Mouse (Mus musculus) limb, embryonic 11.5 days (tissue): ENCODE results near the gene Tbxa2r. TPM values are rescaled to one million over a fixed set of nuclear protein-coding genes. Genes with fewer than 3 reads are reported as not detected.
A peak's percentile ranks its signal among the peaks of the same experiment; 100 is the strongest.

Source experiments
- ATAC-seq: fragments of 200-750 bp; cut with Nextera tagmentation; 2 replicates; pipeline ENCODE4 v1.8.0; 2017; ENCODE audit warnings: low read depth; ENCODE audit not compliant: insufficient number of reproducible peaks, low FRiP score, low TSS enrichment
- DNase-seq: peaks from one replicate; pipeline ENCODE4 v3.0.0-alpha.2; 2015; ENCODE audit warnings: low spot score
- H3K27ac ChIP-seq: fragments of 300-500 bp; sonication (generic); replicated peaks from 2 replicates; pipeline ENCODE4 v1.5.1; 2014; ENCODE audit warnings: low read depth, mild to moderate bottlenecking, low read length
- H3K27me3 ChIP-seq: fragments of 300-500 bp; sonication (generic); 2 replicates; pipeline ENCODE4 v1.6.1; 2014; ENCODE audit warnings: mild to moderate bottlenecking, low read length, mixed read lengths; ENCODE audit not compliant: control insufficient read depth, insufficient read depth
- H3K36me3 ChIP-seq: fragments of 300-500 bp; sonication (generic); 2 replicates; pipeline ENCODE4 v1.6.1; 2014; ENCODE audit warnings: mild to moderate bottlenecking, low read length, moderate library complexity, mixed read lengths; ENCODE audit not compliant: control insufficient read depth, insufficient read depth
- H3K4me1 ChIP-seq: fragments of 300-500 bp; sonication (generic); 2 replicates; pipeline ENCODE4 v1.6.1; 2014; ENCODE audit warnings: low read length, mixed read lengths; ENCODE audit not compliant: control insufficient read depth, insufficient read depth
- H3K4me2 ChIP-seq: fragments of 300-500 bp; sonication (generic); 2 replicates; pipeline ENCODE4 v1.6.1; 2014; ENCODE audit warnings: low read depth, mild to moderate bottlenecking, moderate library complexity; ENCODE audit not compliant: severe bottlenecking
- H3K4me3 ChIP-seq: fragments of 300-500 bp; sonication (generic); 2 replicates; pipeline ENCODE4 v1.5.1; 2014; ENCODE audit warnings: low read depth, low read length
- H3K9ac ChIP-seq: fragments of 300-500 bp; sonication (generic); 2 replicates; pipeline ENCODE4 v1.6.1; 2014; ENCODE audit warnings: mild to moderate bottlenecking, low read length
- H3K9me3 ChIP-seq: fragments of 300-500 bp; sonication (generic); 2 replicates; pipeline ENCODE4 v1.6.1; 2016; ENCODE audit warnings: low read length; ENCODE audit not compliant: control insufficient read depth
- WGBS: fragments of 180-500 bp; shearing (Covaris S2); extraction: QIAGEN DNeasy Blood & Tissue Kit; methylation state at CpG from one replicate; pipeline ENCODE4 v1.1.7; 2014; 5-methylcytosine and 5-hydroxymethylcytosine counted together
- polyA plus RNA-seq: library from polyadenylated mRNA; unstranded; fragments of >200 nt; fragmentation: Nextera tagmentation; extraction: Ambion mirVana; gene quantifications from 2 replicates; pipeline ENCODE4 v1.2.1, GENCODE M21; 2014

The Tbxa2r gene
- polyA plus RNA-seq, 1 experiment from 2014 or later, result 1.7 TPM

- Histone ChIP-seq H3K4me2 (no peak overlapping the region), H3K4me3 (no peak overlapping the region)
Observed at GRCm38 (mm10) chr10:81379809-81380378, 51.4 kb downstream of the Tbxa2r start.

GRCm38 (mm10) chr10:81382039-81382438 is 53.5 kb downstream of the Tbxa2r start:
- H3K4me3 ChIP-seq, result no peak overlapping the region
- H3K27ac ChIP-seq, result no peak overlapping the region
- no peak overlapping the region for H3K9ac ChIP-seq
- peaks cover 11% of the 10 kb centered on the region; the same call in 1 of the 2 replicates for H3K36me3 ChIP-seq
- H3K27me3 ChIP-seq, result no peaks in the 10 kb centered on the region
- DNase-seq (no peak), ATAC-seq (no peak)
- no peak overlapping the region for H3K4me2 ChIP-seq
- H3K9me3 ChIP-seq, result no peaks in the 10 kb centered on the region
- peaks cover 10% of the 10 kb centered on the region for H3K4me1 ChIP-seq
- 90% methylated on average over 5 of the region's 5 CpGs for WGBS

More at GRCm38 (mm10) chr10:81379809-81380378, 51.4 kb downstream of the Tbxa2r start:
- Histone ChIP-seq H3K27me3 (no peaks in the 10 kb centered on the region), H3K9ac (no peak overlapping the region), H3K27ac (no peak overlapping the region), H3K4me1 (peaks cover 13% of the 10 kb centered on the region), H3K9me3 (no peaks in the 10 kb centered on the region), H3K36me3 (0 out of 2 replicates have a peak, but pooled peaks cover 3% of the 10 kb centered on the region)
- no peak for DNase-seq
- WGBS, result 92% methylated on average over 6 of the region's 6 CpGs
- ATAC-seq, result no peak

GRCm38 (mm10) chr10:81383802-81384604 is 55.5 kb downstream of the Tbxa2r start, which contains the start of the genes Dohh and Gm48551:
Gene Dohh, plus strand, starts transcription at chr10:81384428.
Gene Gm48551, plus strand, starts transcription at chr10:81384466.
- peaks cover 17% of the 10 kb centered on the region; the same call in 1 of the 2 replicates for H3K36me3 ChIP-seq
- H3K9me3 ChIP-seq, result no peaks in the 10 kb centered on the region
- H3K4me2 ChIP-seq, result peak within 1 kb of the TSS; percentile 91
- H3K27ac ChIP-seq, result peak within 1 kb of the TSS; percentile 71
- peaks cover 6% of the 10 kb centered on the region for H3K4me1 ChIP-seq
- H3K27me3 ChIP-seq, result no peaks in the 10 kb centered on the region
- 5% methylated on average over 50 of the region's 54 CpGs for WGBS
- ATAC-seq (peak; percentile 87), DNase-seq (peak; percentile 99)
- H3K9ac ChIP-seq, result peak within 1 kb of the TSS; percentile 76
- peak within 1 kb of the TSS; percentile 82 for H3K4me3 ChIP-seq

- Histone ChIP-seq H3K9ac (peak overlapping the region; percentile 76), H3K4me1 (peaks cover 6% of the 10 kb centered on the region), H3K27ac (peak overlapping the region; percentile 71), H3K36me3 (peaks cover 17% of the 10 kb centered on the region; the same call in 1 of the 2 replicates), H3K4me3 (peak overlapping the region; percentile 82), H3K27me3 (no peaks in the 10 kb centered on the region), H3K4me2 (peak overlapping the region; percentile 91), H3K9me3 (no peaks in the 10 kb centered on the region)
- ATAC-seq (peak; percentile 15; the same call in 1 of the 2 replicates), DNase-seq (no peak)
- WGBS, result 2% methylated on average over 19 of the region's 19 CpGs
Observed at GRCm38 (mm10) chr10:81384605-81384982, 56.1 kb downstream of the Tbxa2r start.

Other genes with a start within 250 kb of the Tbxa2r start
- gene Creb3l3, start 229.9 kb upstream of the Tbxa2r start, polyA plus RNA-seq, result 0.27 and 0.28 TPM in 2 replicates
- gene Map2k2, start 222.8 kb upstream of the Tbxa2r start, polyA plus RNA-seq, result 230 and 239 TPM in 2 replicates
- gene Zbtb7a, start 193.5 kb upstream of the Tbxa2r start, polyA plus RNA-seq, result 6.7 and 8.4 TPM in 2 replicates
- 53.3 and 56.9 TPM in 2 replicates for gene Pias4, start 160.8 kb upstream of the Tbxa2r start, polyA plus RNA-seq
- gene Eef2, start 152.1 kb upstream of the Tbxa2r start, polyA plus RNA-seq, result 428 TPM in 2 replicates
- 43.3 and 49.1 TPM in 2 replicates for gene Dapk3, start 145.7 kb upstream of the Tbxa2r start, polyA plus RNA-seq
- not detected in 2 replicates for gene 4930442H23Rik, start 144.9 kb upstream of the Tbxa2r start, polyA plus RNA-seq
- 0.08 TPM in 1 of 2 replicates, not detected in the other for gene Nmrk2, start 126.7 kb upstream of the Tbxa2r start, polyA plus RNA-seq
- gene Atcay, start 97.9 kb upstream of the Tbxa2r start, polyA plus RNA-seq, result 0.11 and 0.27 TPM in 2 replicates
- gene Zfr2, start 95.6 kb upstream of the Tbxa2r start, polyA plus RNA-seq, result 3.4 and 4.2 TPM in 2 replicates
- gene Matk, start 75.8 kb upstream of the Tbxa2r start, polyA plus RNA-seq, result 1.2 and 2.3 TPM in 2 replicates
- gene Mrpl54, start 61.8 kb upstream of the Tbxa2r start, polyA plus RNA-seq, result 198 and 217 TPM in 2 replicates
- gene Apba3, start 61.8 kb upstream of the Tbxa2r start, polyA plus RNA-seq, result 45.3 and 46.3 TPM in 2 replicates
- gene Tjp3, start 37.1 kb upstream of the Tbxa2r start, polyA plus RNA-seq, result 2.0 TPM in 2 replicates
- gene Pip5k1c, start 35.8 kb upstream of the Tbxa2r start, polyA plus RNA-seq, result 49.0 and 60.6 TPM in 2 replicates
- gene Cactin, start 7.6 kb upstream of the Tbxa2r start, polyA plus RNA-seq, result 35.9 and 40.0 TPM in 2 replicates
- not detected in 2 replicates for gene Gipc3, start 14.5 kb downstream of the Tbxa2r start, polyA plus RNA-seq
- 129 and 130 TPM in 2 replicates for gene Hmg20b, start 21.7 kb downstream of the Tbxa2r start, polyA plus RNA-seq
- gene Mfsd12, start 28.8 kb downstream of the Tbxa2r start, polyA plus RNA-seq, result 4.7 and 5.9 TPM in 2 replicates
- gene 4930404N11Rik, start 37.1 kb downstream of the Tbxa2r start, polyA plus RNA-seq, result 0.21 and 0.45 TPM in 2 replicates
- gene Fzr1, start 49.8 kb downstream of the Tbxa2r start, polyA plus RNA-seq, result 107 and 119 TPM in 2 replicates
- gene Dohh, start 55.7 kb downstream of the Tbxa2r start, polyA plus RNA-seq, result 53.7 and 55.7 TPM in 2 replicates
- 2.1 and 2.8 TPM in 2 replicates for gene Gm48551, start 55.7 kb downstream of the Tbxa2r start, polyA plus RNA-seq
- gene Gm48552, start 60.3 kb downstream of the Tbxa2r start, polyA plus RNA-seq, result 0.40 and 1.0 TPM in 2 replicates
- gene Smim24, start 64.3 kb downstream of the Tbxa2r start, polyA plus RNA-seq, result 3.4 and 3.5 TPM in 2 replicates
- 16.7 and 18.7 TPM in 2 replicates for gene Nfic, start 126.9 kb downstream of the Tbxa2r start, polyA plus RNA-seq
- gene Celf5, start 154.0 kb downstream of the Tbxa2r start, polyA plus RNA-seq, result 0.33 and 0.77 TPM in 2 replicates
- 60.3 and 66.8 TPM in 2 replicates for gene Ncln, start 167.7 kb downstream of the Tbxa2r start, polyA plus RNA-seq
- gene S1pr4, start 171.4 kb downstream of the Tbxa2r start, polyA plus RNA-seq, result 0.10 and 0.43 TPM in 2 replicates
- gene Gna15, start 195.5 kb downstream of the Tbxa2r start, polyA plus RNA-seq, result 0.99 and 1.1 TPM in 2 replicates
- gene Gna11, start 216.5 kb downstream of the Tbxa2r start, polyA plus RNA-seq, result 80.3 and 82.1 TPM in 2 replicates
- gene Aes, start 230.8 kb downstream of the Tbxa2r start, polyA plus RNA-seq, result 259 and 343 TPM in 2 replicates
- gene Tle2, start 245.8 kb downstream of the Tbxa2r start, polyA plus RNA-seq, result 13.7 and 18.4 TPM in 2 replicates